Mouse (Mus musculus): ENCODE results near the gene Chil3. TPM values are rescaled to one million over a fixed set of nuclear protein-coding genes. Genes with fewer than 3 reads are reported as not detected.

The Chil3 gene
- polyA plus RNA-seq (2012; rRNA removed), result 0.07 TPM in 1 of 2 replicates, not detected in the other

GRCm38 (mm10) chr3:106167464-106167863, at the start of gene Chil3:
TSS of gene Chil3 (minus strand) at chr3:106167564.

DNA sequence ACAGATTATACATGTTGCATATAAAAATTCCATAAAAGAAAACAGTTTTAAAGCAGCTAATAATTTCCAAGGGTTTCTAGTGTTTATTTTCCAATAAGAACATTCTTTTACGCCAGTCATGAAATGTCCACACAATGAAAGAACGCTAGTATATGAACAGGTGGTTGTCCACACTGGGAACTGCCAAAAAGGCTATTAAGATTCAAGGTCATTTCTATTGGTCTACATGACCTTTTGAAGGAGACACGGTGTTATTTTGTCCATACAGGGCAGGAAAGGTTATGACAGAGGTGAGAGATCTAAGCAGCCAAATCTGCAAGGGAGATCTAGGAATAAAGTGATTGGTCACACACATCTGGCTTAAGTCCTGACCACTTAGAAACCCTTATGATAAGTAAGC, 54.4 kb downstream of the Chil3 start, which contains the start of gene Chia1:
TSS of gene Chia1 (plus strand) at position 301 of the 400 bp plus-strand sequence.

Other genes with a start within 250 kb of the Chil3 start
- gene I830077J02Rik, start 234.9 kb downstream of the Chil3 start, polyA plus RNA-seq (2012; rRNA removed), result 0.37 and 0.62 TPM in 2 replicates
- gene Wdr77, start 208.2 kb downstream of the Chil3 start, polyA plus RNA-seq (2012; rRNA removed), result 14.5 and 19.2 TPM in 2 replicates
- 139 and 159 TPM in 2 replicates for gene Atp5f1, start 207.5 kb downstream of the Chil3 start, polyA plus RNA-seq (2012; rRNA removed)
- 0.31 and 0.50 TPM in 2 replicates for gene Ovgp1, start 193.9 kb downstream of the Chil3 start, polyA plus RNA-seq (2012; rRNA removed)
- gene Pifo, start 152.9 kb downstream of the Chil3 start, polyA plus RNA-seq (2012; rRNA removed), result not detected in 2 replicates
- gene Chil5, start 134.8 kb downstream of the Chil3 start, polyA plus RNA-seq (2012; rRNA removed), result not detected in 2 replicates
- gene Chia1, start 54.3 kb downstream of the Chil3 start, polyA plus RNA-seq (2012; rRNA removed), result not detected in 2 replicates
- gene Chil4, start 51.9 kb upstream of the Chil3 start, polyA plus RNA-seq (2012; rRNA removed), result not detected in 2 replicates
- not detected in 2 replicates for gene Chil6, start 238.6 kb upstream of the Chil3 start, polyA plus RNA-seq (2012; rRNA removed)

All from colon, adult 2 months (tissue).